Mouse (Mus musculus) intestine, embryonic 15.5 days (tissue): ENCODE data around the gene Reps1. TPM values are rescaled to one million over a fixed set of nuclear protein-coding genes. Genes with fewer than 3 reads are reported as not detected.

ENCODE experiments used
- ATAC-seq: fragments of 200-750 bp; cut with Nextera tagmentation; 2 replicates; pipeline ENCODE4 v1.8.0; 2017; ENCODE audit warnings: moderate TSS enrichment, moderate library complexity
- H3K27ac ChIP-seq: fragments of 300-500 bp; sonication (generic); 2 replicates; pipeline ENCODE4 v1.5.1; 2015; ENCODE audit warnings: mild to moderate bottlenecking, inconsistent platforms
- H3K27me3 ChIP-seq: fragments of 300-500 bp; sonication (generic); replicated peaks from 2 replicates; pipeline ENCODE4 v1.6.1; 2015; ENCODE audit warnings: inconsistent platforms
- H3K36me3 ChIP-seq: fragments of 300-500 bp; sonication (generic); 2 replicates; pipeline ENCODE4 v1.6.1; 2015; ENCODE audit warnings: inconsistent platforms
- H3K4me1 ChIP-seq: fragments of 300-500 bp; sonication (generic); replicated peaks from 2 replicates; pipeline ENCODE4 v1.6.1; 2015; ENCODE audit warnings: inconsistent platforms
- H3K4me2 ChIP-seq: fragments of 300-500 bp; sonication (generic); replicated peaks from 2 replicates; pipeline ENCODE4 v1.6.1; 2015; ENCODE audit warnings: mild to moderate bottlenecking, inconsistent platforms
- H3K4me3 ChIP-seq: fragments of 300-500 bp; sonication (generic); replicated peaks from 2 replicates; pipeline ENCODE4 v1.5.1; 2015; ENCODE audit warnings: inconsistent platforms
- H3K9ac ChIP-seq: fragments of 300-500 bp; sonication (generic); 2 replicates; pipeline ENCODE4 v1.6.1; 2015; ENCODE audit warnings: inconsistent platforms
- H3K9me3 ChIP-seq: fragments of 300-500 bp; sonication (generic); 2 replicates; pipeline ENCODE4 v1.6.1; 2016; ENCODE audit warnings: inconsistent platforms
- WGBS: fragments of 180-500 bp; shearing (Covaris S2); methylation state at CpG from one replicate; pipeline ENCODE4 v1.1.7; 2015; 5-methylcytosine and 5-hydroxymethylcytosine counted together
- polyA plus RNA-seq: library from polyadenylated mRNA; unstranded; fragments of >200 nt; fragmentation: Nextera tagmentation; extraction: Ambion mirVana; gene quantifications from 2 replicates; pipeline ENCODE4 v1.2.1, GENCODE M21; 2015

Reps1 gene
- polyA plus RNA-seq, 1 experiment from 2014 or later, result 14.8 TPM

DNA sequence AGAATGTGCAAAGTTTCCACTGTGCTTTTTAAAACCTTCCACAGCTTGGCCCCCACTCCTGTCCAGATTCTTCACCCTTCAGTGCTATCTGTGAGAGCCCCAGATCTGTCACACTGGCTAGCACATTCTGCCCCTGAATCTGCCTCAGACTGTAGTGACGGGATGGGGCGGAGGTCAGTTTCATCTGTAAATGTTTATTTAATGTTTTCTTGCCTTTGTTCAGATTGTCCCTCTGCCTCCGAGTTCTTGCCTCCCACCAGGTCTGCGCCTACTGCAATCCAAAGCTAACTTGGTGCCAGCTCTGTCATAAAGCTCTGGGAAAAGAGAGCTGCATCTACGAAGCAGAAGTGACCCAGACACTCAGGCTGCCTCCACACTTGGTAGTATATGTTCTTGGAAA is 18.8 kb upstream of the Reps1 start:
- WGBS, result 44% methylated on average over 5 of the region's 5 CpGs

DNA sequence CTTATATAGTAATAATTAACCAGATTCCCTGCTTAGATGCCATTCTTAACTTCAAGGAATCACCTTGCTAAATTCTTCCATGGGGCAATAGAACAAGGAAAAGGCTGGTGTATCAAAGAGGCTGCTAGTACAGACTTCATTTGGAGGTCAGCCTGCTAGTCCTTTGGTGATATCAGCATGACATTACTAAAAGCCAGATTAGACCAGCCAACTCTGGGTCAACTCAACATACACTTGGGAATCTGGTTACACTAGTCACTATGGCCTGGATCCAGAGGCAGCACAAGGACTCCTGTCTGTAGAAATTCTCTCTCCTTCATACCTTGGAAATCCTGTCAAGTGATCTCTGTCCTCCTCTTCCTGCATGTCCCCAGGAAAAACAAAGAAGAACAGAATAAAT is 9.3 kb upstream of the Reps1 start:
- no peaks in the 10 kb centered on the region for H3K36me3 ChIP-seq

More for the DNA sequence above, 18.8 kb upstream of the Reps1 start:
- no peaks in the 10 kb centered on the region for H3K4me1 ChIP-seq
- no peak overlapping the region for H3K9ac ChIP-seq
- no peaks in the 10 kb centered on the region for H3K9me3 ChIP-seq
- no peaks in the 10 kb centered on the region for H3K27me3 ChIP-seq
- H3K27ac ChIP-seq, result no peak overlapping the region
- no peaks in the 10 kb centered on the region for H3K36me3 ChIP-seq
- no peak for ATAC-seq
- no peak overlapping the region for H3K4me2 ChIP-seq
- no peak overlapping the region for H3K4me3 ChIP-seq

DNA sequence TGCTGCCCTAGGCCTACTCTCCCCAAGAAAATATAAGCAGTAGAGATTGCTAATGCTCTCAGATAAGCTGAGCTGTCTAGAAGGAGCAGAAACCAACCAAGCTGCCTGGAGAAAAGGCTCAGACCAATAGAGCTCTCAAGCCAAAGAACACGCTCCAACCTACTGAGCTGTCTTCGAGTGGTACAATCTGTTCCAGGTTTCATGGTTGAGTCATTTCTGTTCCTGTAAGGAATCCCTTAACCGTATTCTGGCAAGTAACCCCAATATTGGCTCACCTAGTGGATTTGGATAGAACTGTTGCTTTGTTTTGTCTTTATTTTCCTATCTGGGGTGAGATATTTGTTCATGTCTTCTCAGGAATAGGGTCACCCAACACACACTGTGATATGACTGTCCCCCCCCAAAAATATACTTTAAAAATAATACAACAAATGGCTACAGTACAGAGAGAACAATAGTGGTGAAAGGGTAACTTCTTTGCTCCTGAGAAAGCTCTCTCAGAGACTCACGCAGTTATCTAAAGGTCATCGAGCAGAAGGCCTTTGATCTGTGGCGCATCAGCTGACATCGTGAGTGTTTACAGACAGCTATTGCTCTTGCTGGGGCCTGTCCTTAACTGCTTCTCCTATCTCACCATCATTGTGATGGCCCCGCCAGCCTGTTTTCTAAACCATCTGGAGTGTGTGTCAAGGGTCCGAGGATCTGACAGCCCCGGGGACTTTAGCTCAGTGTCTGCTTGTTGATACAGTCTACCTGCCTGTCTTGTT is 8.1 kb upstream of the Reps1 start:
- Histone ChIP-seq H3K4me3 (no peak overlapping the region), H3K9me3 (no peaks in the 10 kb centered on the region), H3K4me1 (0 out of 2 replicates have a peak, but pooled peaks cover 2% of the 10 kb centered on the region), H3K27ac (no peak overlapping the region), H3K27me3 (no peaks in the 10 kb centered on the region), H3K9ac (no peak overlapping the region), H3K4me2 (no peak overlapping the region), H3K36me3 (no peaks in the 10 kb centered on the region)
- peak; percentile 39 for ATAC-seq
- 48% methylated on average over 10 of the region's 10 CpGs for WGBS

More for the DNA sequence above, 9.3 kb upstream of the Reps1 start:
- 0 out of 2 replicates have a peak, but pooled peaks cover 2% of the 10 kb centered on the region for H3K4me1 ChIP-seq
- no peaks in the 10 kb centered on the region for H3K27me3 ChIP-seq
- no peak overlapping the region for H3K4me2 ChIP-seq
- H3K27ac ChIP-seq, result no peak overlapping the region
- H3K9me3 ChIP-seq, result no peaks in the 10 kb centered on the region
- H3K4me3 ChIP-seq, result no peak overlapping the region
- ATAC-seq, result no peak
- no peak overlapping the region for H3K9ac ChIP-seq

GRCm38 (mm10) chr10:18055009-18055695 is 509 bp upstream of the Reps1 start:
- peaks cover 13% of the 10 kb centered on the region; the same call in 1 of the 2 replicates for H3K4me1 ChIP-seq
- H3K27me3 ChIP-seq, result no peaks in the 10 kb centered on the region
- peak overlapping the region; percentile 85 for H3K4me2 ChIP-seq
- H3K27ac ChIP-seq, result peak overlapping the region; percentile 92
- H3K9me3 ChIP-seq, result no peaks in the 10 kb centered on the region
- no peaks in the 10 kb centered on the region for H3K36me3 ChIP-seq
- H3K9ac ChIP-seq, result peak overlapping the region; percentile 96
- 4% methylated on average over 44 of the region's 61 CpGs for WGBS
- ATAC-seq, result peak; percentile 99
- H3K4me3 ChIP-seq, result peak overlapping the region; percentile 97

DNA sequence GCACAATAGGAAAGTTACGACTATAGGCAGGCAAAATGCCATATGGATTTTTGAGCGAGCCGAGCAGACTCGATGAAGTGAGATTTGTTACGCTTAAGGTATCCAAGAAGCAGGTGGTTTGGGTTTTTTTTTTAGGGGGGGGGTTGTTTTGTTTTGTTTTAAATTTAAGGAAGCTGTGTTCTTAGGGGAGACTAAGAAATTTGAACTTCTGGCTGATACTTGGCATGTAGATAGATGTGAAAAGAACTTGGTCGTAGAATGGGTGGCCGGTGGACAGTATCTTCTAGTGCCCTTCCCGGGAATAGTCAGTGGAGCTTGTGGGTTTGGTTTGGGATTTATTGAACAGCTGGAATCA is 707 bp downstream of the Reps1 start:
- H3K4me2 ChIP-seq, result peak overlapping the region; percentile 85
- H3K9ac ChIP-seq, result peak overlapping the region; percentile 96
- peaks cover 13% of the 10 kb centered on the region; the same call in 1 of the 2 replicates for H3K4me1 ChIP-seq
- H3K36me3 ChIP-seq, result no peaks in the 10 kb centered on the region
- no peaks in the 10 kb centered on the region for H3K27me3 ChIP-seq
- H3K9me3 ChIP-seq, result no peaks in the 10 kb centered on the region
- WGBS, result under 1% methylated on average over 8 of the region's 8 CpGs
- H3K27ac ChIP-seq, result no peak overlapping the region; the same call in 1 of the 2 replicates
- H3K4me3 ChIP-seq, result peak overlapping the region; percentile 97
- ATAC-seq, result no peak

DNA sequence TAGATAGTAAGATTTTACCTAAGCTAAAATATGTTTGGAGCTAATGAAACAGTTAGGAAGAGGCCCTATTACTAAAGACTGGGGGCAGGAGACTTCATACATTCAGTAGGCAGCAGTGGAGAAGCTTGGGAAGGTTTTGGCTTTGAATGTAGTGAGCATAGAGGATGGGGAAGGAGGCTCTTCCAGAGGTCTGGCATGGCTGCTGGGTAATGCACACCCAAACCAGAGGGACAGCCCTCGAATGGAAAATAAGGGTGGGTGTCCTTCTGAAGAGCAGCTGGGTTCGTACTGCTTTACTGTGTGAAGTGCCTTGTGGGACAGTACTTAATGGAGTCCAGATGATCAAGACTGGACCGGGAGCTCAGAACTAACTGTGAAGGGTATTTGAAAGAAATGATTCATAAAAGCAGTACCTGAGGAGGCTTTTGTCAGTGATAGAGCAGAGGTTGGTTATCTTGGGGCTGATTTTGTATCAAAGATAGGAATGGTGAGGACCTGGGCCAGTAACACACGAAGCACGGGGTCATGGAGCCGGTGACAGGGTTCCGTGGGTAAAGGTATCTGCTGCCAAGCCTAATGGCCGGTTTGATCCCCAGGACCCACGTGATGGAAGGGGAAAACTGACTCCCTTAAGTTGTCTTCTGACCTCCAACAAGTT is 3.1 kb downstream of the Reps1 start:
- Histone ChIP-seq H3K27ac (no peak overlapping the region), H3K4me1 (peaks cover 13% of the 10 kb centered on the region; the same call in 1 of the 2 replicates), H3K4me3 (no peak overlapping the region), H3K4me2 (no peak overlapping the region), H3K27me3 (no peaks in the 10 kb centered on the region), H3K9ac (no peak overlapping the region), H3K9me3 (no peaks in the 10 kb centered on the region), H3K36me3 (no peaks in the 10 kb centered on the region)
- 87% methylated on average over 9 of the region's 9 CpGs for WGBS
- no peak for ATAC-seq

DNA sequence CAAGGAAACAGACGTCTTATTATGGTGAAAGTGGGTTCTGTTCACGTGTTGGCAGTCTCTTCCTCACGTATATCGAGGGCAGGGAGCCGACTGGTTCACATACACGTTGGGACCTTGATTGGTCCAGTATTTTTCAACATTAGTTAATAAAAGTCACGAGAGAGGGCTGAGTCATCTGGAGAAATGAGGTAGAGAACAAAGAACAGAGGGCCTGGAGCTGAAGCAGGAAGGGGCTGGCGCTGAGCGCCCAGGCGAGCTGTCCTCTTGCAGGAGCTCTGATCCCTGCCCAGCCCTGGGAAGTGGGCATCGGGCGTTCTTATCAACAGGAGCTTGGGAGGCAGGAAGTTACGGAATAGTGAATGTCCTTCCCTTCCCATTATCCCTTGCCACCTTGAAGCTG is 4.1 kb downstream of the Reps1 start:
- no peaks in the 10 kb centered on the region for H3K27me3 ChIP-seq
- no peak overlapping the region for H3K9ac ChIP-seq
- no peaks in the 10 kb centered on the region for H3K36me3 ChIP-seq
- H3K27ac ChIP-seq, result no peak overlapping the region
- H3K9me3 ChIP-seq, result no peaks in the 10 kb centered on the region
- H3K4me2 ChIP-seq, result no peak overlapping the region
- ATAC-seq, result no peak
- H3K4me1 ChIP-seq, result peaks cover 13% of the 10 kb centered on the region; the same call in 1 of the 2 replicates
- 66% methylated on average over 13 of the region's 13 CpGs for WGBS
- H3K4me3 ChIP-seq, result no peak overlapping the region

GRCm38 (mm10) chr10:18060778-18061177 is 5.1 kb downstream of the Reps1 start:
- Histone ChIP-seq H3K4me2 (no peak overlapping the region), H3K4me3 (no peak overlapping the region), H3K27me3 (no peaks in the 10 kb centered on the region), H3K27ac (no peak overlapping the region), H3K9ac (no peak overlapping the region), H3K36me3 (no peaks in the 10 kb centered on the region), H3K4me1 (peaks cover 13% of the 10 kb centered on the region; the same call in 1 of the 2 replicates), H3K9me3 (no peaks in the 10 kb centered on the region)
- 79% methylated on average over 2 of the region's 2 CpGs for WGBS
- ATAC-seq, result no peak

GRCm38 (mm10) chr10:18061533-18061932 is 5.9 kb downstream of the Reps1 start:
- no peak for ATAC-seq
- 84% methylated on average over 4 of the region's 4 CpGs for WGBS

GRCm38 (mm10) chr10:18064606-18065228 is 9.1 kb downstream of the Reps1 start:
- Histone ChIP-seq H3K27me3 (no peaks in the 10 kb centered on the region), H3K9me3 (no peaks in the 10 kb centered on the region), H3K4me2 (no peak overlapping the region), H3K36me3 (no peaks in the 10 kb centered on the region), H3K9ac (no peak overlapping the region), H3K4me1 (peaks cover 11% of the 10 kb centered on the region), H3K27ac (no peak overlapping the region), H3K4me3 (no peak overlapping the region)
- 88% methylated on average over 7 of the region's 7 CpGs for WGBS
- no peak for ATAC-seq

More at GRCm38 (mm10) chr10:18061533-18061932, 5.9 kb downstream of the Reps1 start:
- H3K4me2 ChIP-seq, result no peak overlapping the region
- H3K4me3 ChIP-seq, result no peak overlapping the region
- H3K4me1 ChIP-seq, result peaks cover 13% of the 10 kb centered on the region; the same call in 1 of the 2 replicates
- H3K9me3 ChIP-seq, result no peaks in the 10 kb centered on the region
- no peaks in the 10 kb centered on the region for H3K36me3 ChIP-seq
- no peaks in the 10 kb centered on the region for H3K27me3 ChIP-seq
- no peak overlapping the region for H3K9ac ChIP-seq
- H3K27ac ChIP-seq, result no peak overlapping the region

GRCm38 (mm10) chr10:18066031-18066439 is 10.4 kb downstream of the Reps1 start:
- no peak for ATAC-seq
- H3K4me3 ChIP-seq, result no peak overlapping the region
- no peaks in the 10 kb centered on the region for H3K27me3 ChIP-seq
- no peaks in the 10 kb centered on the region for H3K36me3 ChIP-seq
- H3K9me3 ChIP-seq, result no peaks in the 10 kb centered on the region
- no peak overlapping the region for H3K9ac ChIP-seq
- no peak overlapping the region for H3K27ac ChIP-seq
- peaks cover 11% of the 10 kb centered on the region for H3K4me1 ChIP-seq
- no peak overlapping the region for H3K4me2 ChIP-seq
- 70% methylated on average over 10 of the region's 10 CpGs for WGBS
